Mouse (Mus musculus) stomach, embryonic 15.5 days (tissue): ENCODE data around the gene Zfp286. TPM values are rescaled to one million over a fixed set of nuclear protein-coding genes. Genes with fewer than 3 reads are reported as not detected.
"Not testable (repeated sequence)": the region's sequence is repeated elsewhere in the genome, so short reads cannot be mapped to it uniquely, and the experiment has no call there.

Experiments used
- ATAC-seq: fragments of 200-750 bp; cut with Nextera tagmentation; 2 replicates; pipeline ENCODE4 v1.8.0; 2017; ENCODE audit warnings: low read depth, moderate number of reproducible peaks, moderate TSS enrichment; ENCODE audit not compliant: insufficient read depth, low FRiP score
- H3K27ac ChIP-seq: fragments of 300-500 bp; sonication (generic); 2 replicates; pipeline ENCODE4 v1.5.1; 2015; ENCODE audit warnings: mild to moderate bottlenecking, inconsistent platforms
- H3K27me3 ChIP-seq: fragments of 300-500 bp; sonication (generic); replicated peaks from 2 replicates; pipeline ENCODE4 v1.6.1; 2015; ENCODE audit warnings: inconsistent platforms
- H3K36me3 ChIP-seq: fragments of 300-500 bp; sonication (generic); 2 replicates; pipeline ENCODE4 v1.6.1; 2015; ENCODE audit warnings: inconsistent platforms
- H3K4me1 ChIP-seq: fragments of 300-500 bp; sonication (generic); 2 replicates; pipeline ENCODE4 v1.6.1; 2015; ENCODE audit warnings: inconsistent platforms
- H3K4me2 ChIP-seq: fragments of 300-500 bp; sonication (generic); 2 replicates; pipeline ENCODE4 v1.6.1; 2015; ENCODE audit warnings: mild to moderate bottlenecking, inconsistent platforms
- H3K4me3 ChIP-seq: fragments of 300-500 bp; sonication (generic); replicated peaks from 2 replicates; pipeline ENCODE4 v1.5.1; 2015; ENCODE audit warnings: inconsistent platforms
- H3K9ac ChIP-seq: fragments of 300-500 bp; sonication (generic); 2 replicates; pipeline ENCODE4 v1.6.1; 2015; ENCODE audit warnings: inconsistent platforms
- H3K9me3 ChIP-seq: fragments of 300-500 bp; sonication (generic); 2 replicates; pipeline ENCODE4 v1.6.1; 2016; ENCODE audit warnings: inconsistent platforms
- whole genome bisulfite sequencing: fragments of 180-500 bp; shearing (Covaris S2); methylation state at CpG from one replicate; pipeline ENCODE4 v1.1.7; 2015; 5-methylcytosine and 5-hydroxymethylcytosine counted together
- polyA plus RNA-seq: library from polyadenylated mRNA; unstranded; fragments of >200 nt; fragmentation: Nextera tagmentation; extraction: Ambion mirVana; gene quantifications from 2 replicates; pipeline ENCODE4 v1.2.1, GENCODE M21; 2015

Zfp286 gene
- polyA plus RNA-seq, 1 experiment from 2014 or later, result 15.3 TPM

- no peaks in the 10 kb centered on the region for H3K4me1 ChIP-seq
- H3K27me3 ChIP-seq, result 0 out of 2 replicates have a peak, but pooled peaks cover 3% of the 10 kb centered on the region
- WGBS, result 69% methylated on average over 9 of the region's 9 CpGs
- no peak overlapping the region for H3K9ac ChIP-seq
- ATAC-seq, result no peak
- no peak overlapping the region for H3K4me2 ChIP-seq
- no peaks in the 10 kb centered on the region for H3K36me3 ChIP-seq
- H3K4me3 ChIP-seq, result no peak overlapping the region
- H3K27ac ChIP-seq, result no peak overlapping the region
- H3K9me3 ChIP-seq, result no peaks in the 10 kb centered on the region
These were observed 28.4 kb downstream of the Zfp286 start for GRCm38 (mm10) chr11:62760755-62761457.

DNA sequence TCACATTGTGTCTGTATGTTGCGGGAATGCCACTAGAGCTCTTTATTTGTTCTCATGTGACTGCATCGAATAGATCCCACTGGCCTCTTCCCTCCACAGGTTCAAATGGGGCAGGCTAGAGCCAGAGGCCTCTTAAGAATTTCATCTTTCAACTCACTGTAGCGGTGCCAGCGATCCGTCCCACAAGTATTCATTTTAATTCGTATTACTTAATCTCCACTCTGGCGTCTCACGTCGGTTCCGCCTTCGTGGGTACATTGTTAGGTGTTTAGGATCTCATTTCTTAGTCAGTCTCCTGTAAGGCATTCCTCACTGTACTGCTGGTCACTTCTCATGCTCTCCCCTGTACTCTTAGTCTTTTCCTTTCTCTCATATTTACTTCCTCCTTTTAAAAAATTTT lies 30.8 kb downstream of the Zfp286 start:
- H3K9ac ChIP-seq, result no peak overlapping the region
- 0 out of 2 replicates have a peak, but pooled peaks cover 3% of the 10 kb centered on the region for H3K27me3 ChIP-seq
- no peaks in the 10 kb centered on the region for H3K4me1 ChIP-seq
- H3K27ac ChIP-seq, result no peak overlapping the region
- no peaks in the 10 kb centered on the region for H3K36me3 ChIP-seq
- H3K9me3 ChIP-seq, result no peaks in the 10 kb centered on the region
- 88% methylated on average over 11 of the region's 11 CpGs for WGBS
- no peak overlapping the region for H3K4me3 ChIP-seq
- no peak for ATAC-seq
- no peak overlapping the region for H3K4me2 ChIP-seq

- no peaks in the 10 kb centered on the region for H3K4me1 ChIP-seq
- H3K9ac ChIP-seq, result no peak overlapping the region
- 87% methylated on average over 6 of the region's 6 CpGs for WGBS
- no peaks in the 10 kb centered on the region for H3K9me3 ChIP-seq
- no peak overlapping the region for H3K4me2 ChIP-seq
- no peak overlapping the region for H3K4me3 ChIP-seq
- no peaks in the 10 kb centered on the region for H3K36me3 ChIP-seq
- H3K27me3 ChIP-seq, result 0 out of 2 replicates have a peak, but pooled peaks cover 3% of the 10 kb centered on the region
- H3K27ac ChIP-seq, result no peak overlapping the region
- ATAC-seq, result no peak
These were observed 31.4 kb downstream of the Zfp286 start for GRCm38 (mm10) chr11:62757906-62758305.

DNA sequence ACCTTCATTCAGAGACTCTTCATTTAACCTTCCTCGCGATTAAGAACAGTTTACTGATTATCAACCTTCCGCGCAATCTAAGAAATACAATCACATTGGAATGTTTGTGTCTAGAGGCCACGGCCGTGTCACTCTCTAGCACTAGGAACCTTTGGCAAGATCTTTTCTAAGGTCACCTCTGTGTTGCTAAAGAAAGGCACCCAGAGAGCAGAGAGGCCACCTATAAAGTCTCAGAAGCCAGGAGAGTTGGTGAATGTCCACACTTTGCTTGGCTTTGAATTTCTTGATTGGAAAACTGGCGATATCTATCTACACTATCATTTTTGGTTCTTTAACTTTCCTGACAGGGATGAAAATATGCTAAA lies 32.1 kb downstream of the Zfp286 start:
- H3K9ac ChIP-seq, result no peak overlapping the region
- H3K4me2 ChIP-seq, result peak overlapping the region; percentile 59
- no peaks in the 10 kb centered on the region for H3K36me3 ChIP-seq
- no peak overlapping the region for H3K27ac ChIP-seq
- H3K4me1 ChIP-seq, result no peaks in the 10 kb centered on the region
- no peaks in the 10 kb centered on the region for H3K9me3 ChIP-seq
- 7% methylated on average over 7 of the region's 7 CpGs for WGBS
- peak; percentile 29; the same call in 1 of the 2 replicates for ATAC-seq
- 0 out of 2 replicates have a peak, but pooled peaks cover 3% of the 10 kb centered on the region for H3K27me3 ChIP-seq
- peak overlapping the region; percentile 29 for H3K4me3 ChIP-seq

DNA sequence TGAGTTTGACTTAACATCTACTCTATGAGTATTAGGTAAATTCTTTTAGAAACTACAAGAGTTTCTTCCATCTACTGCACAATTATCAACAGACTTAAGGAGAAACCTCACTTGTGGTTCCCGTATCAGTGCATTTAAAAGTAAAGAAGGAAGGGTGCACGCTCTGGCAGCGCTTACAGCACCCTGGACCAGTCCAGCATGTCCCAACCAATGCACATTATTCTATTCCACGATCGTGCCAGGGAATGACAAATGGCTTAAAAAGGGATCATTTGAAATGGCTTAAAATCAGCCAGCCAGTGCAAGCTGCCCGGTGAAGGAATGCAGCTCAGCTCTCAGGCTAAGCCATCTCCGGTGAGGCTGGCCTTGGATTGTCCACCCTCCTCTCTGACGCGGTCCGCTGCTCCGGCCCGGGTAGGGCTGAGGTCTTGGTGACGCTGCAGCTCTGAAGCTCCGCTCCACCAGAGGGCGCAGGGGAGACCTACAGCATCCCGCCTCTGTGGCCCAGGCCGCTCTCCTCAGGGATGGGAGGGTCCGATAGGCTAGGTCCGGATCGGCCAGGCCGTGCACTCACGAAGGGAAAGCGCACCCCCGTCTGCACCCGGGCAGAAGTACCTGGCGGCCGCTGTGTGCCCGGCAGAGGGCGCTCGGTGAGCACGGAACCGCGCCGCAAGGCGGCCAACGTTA lies 32.7 kb downstream of the Zfp286 start:
- H3K4me1 ChIP-seq, result no peaks in the 10 kb centered on the region
- 0 out of 2 replicates have a peak, but pooled peaks cover 3% of the 10 kb centered on the region for H3K27me3 ChIP-seq
- peak overlapping the region; percentile 59 for H3K4me2 ChIP-seq
- H3K27ac ChIP-seq, result no peak overlapping the region
- no peaks in the 10 kb centered on the region for H3K9me3 ChIP-seq
- H3K9ac ChIP-seq, result no peak overlapping the region
- peak overlapping the region; percentile 29 for H3K4me3 ChIP-seq
- ATAC-seq, result peak; percentile 98
- H3K36me3 ChIP-seq, result no peaks in the 10 kb centered on the region
- 6% methylated on average over 36 of the region's 36 CpGs for WGBS

- Histone ChIP-seq H3K27ac (no peak within 1 kb of the TSS), H3K27me3 (no peaks in the 10 kb centered on the region; the same call in 1 of the 2 replicates), H3K4me2 (no peak within 1 kb of the TSS), H3K9ac (no peak within 1 kb of the TSS), H3K4me3 (no peak within 1 kb of the TSS), H3K4me1 (no peaks in the 10 kb centered on the region), H3K9me3 (no peaks in the 10 kb centered on the region), H3K36me3 (no peaks in the 10 kb centered on the region)
- no peak for ATAC-seq
- WGBS, result 87% methylated on average over 8 of the region's 8 CpGs
These were observed 36.5 kb downstream of the Zfp286 start, which contains the start of gene Gm10428 for GRCm38 (mm10) chr11:62752780-62753179. TSS of gene Gm10428 (plus strand) at chr11:62753100.

GRCm38 (mm10) chr11:62752191-62752590 lies 37.1 kb downstream of the Zfp286 start:
- Histone ChIP-seq H3K4me1 (no peaks in the 10 kb centered on the region), H3K4me3 (no peak overlapping the region), H3K9me3 (no peaks in the 10 kb centered on the region), H3K36me3 (no peaks in the 10 kb centered on the region), H3K4me2 (no peak overlapping the region), H3K9ac (no peak overlapping the region), H3K27me3 (no peaks in the 10 kb centered on the region; the same call in 1 of the 2 replicates), H3K27ac (no peak overlapping the region)
- ATAC-seq, result no peak
- WGBS, result 56% methylated on average over 11 of the region's 11 CpGs

DNA sequence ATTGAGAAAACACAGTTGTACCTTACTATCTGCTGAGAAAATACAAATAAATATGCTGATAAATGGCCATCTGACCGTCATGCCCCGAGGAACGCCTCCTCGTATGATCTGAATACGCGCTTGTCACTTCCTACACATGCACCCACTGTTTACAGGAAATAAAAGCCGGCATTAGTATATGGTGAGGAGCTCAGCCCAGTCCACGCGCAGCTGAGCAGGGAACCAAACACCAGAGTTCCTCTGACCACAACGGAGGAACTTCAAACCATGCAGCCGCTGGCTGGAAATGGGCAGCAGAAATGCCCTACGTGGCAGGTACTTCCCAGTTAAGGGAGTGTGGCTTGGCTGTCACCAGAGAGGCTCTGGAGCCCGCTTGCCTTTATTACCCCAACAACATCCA lies 39.8 kb downstream of the Zfp286 start:
- H3K27ac ChIP-seq, H3K4me2 ChIP-seq, H3K36me3 ChIP-seq, H3K9me3 ChIP-seq, H3K27me3 ChIP-seq, H3K9ac ChIP-seq, H3K4me1 ChIP-seq, ATAC-seq, H3K4me3 ChIP-seq: not testable (repeated sequence)
- WGBS, result 75% methylated on average over 13 of the region's 13 CpGs

GRCm38 (mm10) chr11:62748062-62748461 lies 41.2 kb downstream of the Zfp286 start:
- no peak for ATAC-seq
- Histone ChIP-seq H3K9ac (no peak overlapping the region), H3K27me3 (peaks cover 4% of the 10 kb centered on the region; the same call in 1 of the 2 replicates), H3K27ac (no peak overlapping the region), H3K4me1 (no peaks in the 10 kb centered on the region; the same call in 1 of the 2 replicates), H3K36me3 (no peaks in the 10 kb centered on the region), H3K9me3 (no peaks in the 10 kb centered on the region), H3K4me2 (no peak overlapping the region), H3K4me3 (no peak overlapping the region)
- 82% methylated on average over 4 of the region's 4 CpGs for WGBS

GRCm38 (mm10) chr11:62747227-62747626 lies 42.0 kb downstream of the Zfp286 start:
- H3K36me3 ChIP-seq, result no peaks in the 10 kb centered on the region
- H3K4me1 ChIP-seq, result no peaks in the 10 kb centered on the region; the same call in 1 of the 2 replicates
- H3K9me3 ChIP-seq, result no peaks in the 10 kb centered on the region
- no peak overlapping the region for H3K4me3 ChIP-seq
- no peak overlapping the region for H3K9ac ChIP-seq
- H3K27me3 ChIP-seq, result peaks cover 4% of the 10 kb centered on the region; the same call in 1 of the 2 replicates
- no peak overlapping the region for H3K4me2 ChIP-seq
- H3K27ac ChIP-seq, result no peak overlapping the region
- no peak for ATAC-seq
- WGBS, result 59% methylated on average over 9 of the region's 9 CpGs

DNA sequence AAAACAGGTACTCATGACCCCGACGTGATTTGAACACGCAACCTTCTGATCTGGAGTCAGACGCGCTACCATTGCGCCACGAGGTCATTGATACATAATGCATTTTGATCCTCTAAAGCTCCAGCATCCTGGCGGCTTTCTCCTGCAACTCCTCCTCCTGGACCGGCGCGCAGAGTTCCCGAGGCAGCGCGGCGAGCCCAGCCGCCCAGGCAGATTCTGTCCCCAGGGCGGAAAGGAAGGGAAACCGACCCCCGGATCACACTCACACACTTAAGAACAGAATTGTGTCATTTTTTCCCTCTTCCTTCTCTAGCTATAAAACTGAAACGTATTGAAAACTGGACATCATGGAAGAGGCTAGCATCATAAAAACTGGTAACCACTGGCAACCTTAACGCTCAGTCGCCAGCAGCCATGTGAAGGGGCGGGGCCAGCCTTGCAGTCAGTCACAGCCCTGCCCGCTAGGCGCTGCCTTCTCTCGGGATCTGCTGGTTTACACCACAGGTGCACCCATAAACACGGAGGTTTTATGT lies 43.2 kb downstream of the Zfp286 start:
- H3K9ac ChIP-seq, result no peak overlapping the region
- no peak for ATAC-seq

DNA sequence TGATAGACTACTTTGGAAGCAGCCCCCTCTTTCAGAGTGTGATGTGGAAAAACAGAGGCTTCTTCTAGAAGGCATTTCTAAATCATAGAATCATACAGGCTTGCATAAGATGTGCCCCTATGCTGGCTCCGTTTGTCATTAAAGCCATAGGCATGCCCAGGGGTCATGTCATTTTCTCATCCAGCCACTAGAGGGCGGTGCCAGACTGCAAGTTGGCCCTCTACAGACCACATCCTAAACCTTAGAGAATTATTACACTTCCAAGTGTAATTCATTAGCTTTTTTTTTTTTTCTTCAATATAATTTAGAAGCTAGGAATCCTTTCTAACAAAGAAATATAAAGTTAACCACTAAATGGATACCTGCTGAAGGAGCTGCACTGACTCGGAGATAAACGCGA lies 45.2 kb downstream of the Zfp286 start:
- Histone ChIP-seq H3K9me3 (no peaks in the 10 kb centered on the region), H3K4me1 (no peaks in the 10 kb centered on the region; the same call in 1 of the 2 replicates), H3K9ac (no peak overlapping the region), H3K4me3 (no peak overlapping the region), H3K27ac (no peak overlapping the region), H3K36me3 (no peaks in the 10 kb centered on the region), H3K4me2 (no peak overlapping the region), H3K27me3 (peaks cover 4% of the 10 kb centered on the region; the same call in 1 of the 2 replicates)
- WGBS, result 41% methylated on average over 5 of the region's 5 CpGs
- ATAC-seq, result no peak

More for the DNA sequence above, 43.2 kb downstream of the Zfp286 start:
- Histone ChIP-seq H3K4me1 (no peaks in the 10 kb centered on the region; the same call in 1 of the 2 replicates), H3K27ac (no peak overlapping the region), H3K36me3 (no peaks in the 10 kb centered on the region), H3K9me3 (no peaks in the 10 kb centered on the region), H3K4me2 (peak overlapping the region; percentile 59), H3K4me3 (peak overlapping the region; percentile 36), H3K27me3 (peaks cover 4% of the 10 kb centered on the region; the same call in 1 of the 2 replicates)
- 3% methylated on average over 27 of the region's 27 CpGs for WGBS
